ENCODE assay signal across 9 mouse cellular contexts in the genomic region with DNA sequence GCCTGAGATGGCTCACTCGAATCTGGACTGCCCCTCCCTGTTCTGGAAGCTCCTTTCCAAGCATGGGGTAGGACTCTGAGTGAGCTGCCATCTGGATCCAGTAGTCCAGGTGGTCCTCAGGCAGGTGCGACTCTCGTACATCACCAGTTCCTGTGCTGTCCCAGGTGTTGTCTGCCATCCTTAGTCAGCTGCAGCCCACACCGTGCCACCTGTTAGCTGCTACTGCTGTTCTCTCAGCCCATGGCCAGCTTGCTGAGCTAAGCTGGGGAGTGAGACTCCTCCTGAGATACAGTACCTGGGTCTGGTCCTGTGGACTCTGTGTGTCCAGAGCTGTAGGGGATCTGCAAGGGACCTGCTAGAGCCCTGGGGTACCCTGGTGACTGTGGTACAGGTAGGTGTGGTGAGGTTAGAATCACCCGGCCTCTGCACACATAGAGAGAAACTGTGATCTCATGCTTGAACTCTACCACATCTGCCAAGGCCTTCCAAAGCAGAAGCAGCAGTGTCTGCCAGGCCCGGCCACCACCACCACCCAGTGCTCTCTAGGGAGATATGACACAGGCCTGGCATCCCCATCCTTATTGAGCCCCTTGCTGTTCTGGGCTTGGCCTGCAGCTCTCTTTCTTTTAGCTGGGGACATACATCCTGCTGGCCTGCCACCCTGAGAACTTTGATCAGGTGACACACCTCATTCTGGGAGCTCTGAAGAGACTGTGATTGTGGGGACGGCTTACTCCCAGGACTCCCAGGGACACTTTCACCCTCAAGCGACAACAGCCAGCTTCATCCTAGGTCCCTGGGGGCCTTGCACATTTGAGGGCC. TPM values are rescaled to one million over a fixed set of nuclear protein-coding genes. Genes with fewer than 3 reads are reported as not detected.
DNase-seq lines count a peak whose midpoint lies in the region; ATAC-seq and TF ChIP-seq lines count a peak whose summit lies in the region.
"Had no signal": no experiment of that assay in that cellular context is flagged by ENCODE, and none has a peak within 500 bp of the region (broad histone marks: within the 10 kb centered on the region; RNA-seq: fewer than 3 reads in every experiment).

No protein-coding gene starts in this region.

- no peak overlapping the region for H3K4me3 ChIP-seq in lung, embryonic 14.5 days (ENCODE audit: low read depth, low read length)
- no peak overlapping the region for H3K4me3 ChIP-seq in lung, adult 2 months (replicated peaks; ENCODE audit: extremely low read depth, low read depth, low read length)
- H3K4me3 ChIP-seq in embryonic facial prominence, embryonic 11.5 days (ENCODE audit: low read depth, low read length): no peak overlapping the region
- H3K4me3 ChIP-seq in intestine, embryonic 14.5 days (ENCODE audit: low read depth, low read length): no peak overlapping the region
- H3K4me3 ChIP-seq in olfactory bulb, adult 2 months (ENCODE audit: insufficient read depth, low read depth, low read length): no peak overlapping the region
- no peak overlapping the region for H3K4me3 ChIP-seq in kidney, embryonic 14.5 days (ENCODE audit: low read length)

- H3K9me3 ChIP-seq in lung, embryonic 14.5 days (ENCODE audit: low read depth, low read length): no peaks in the 10 kb centered on the region
- no peaks in the 10 kb centered on the region for H3K9me3 ChIP-seq in embryonic facial prominence, embryonic 11.5 days (replicated peaks; ENCODE audit: control insufficient read depth, low read length)
- no peaks in the 10 kb centered on the region for H3K9me3 ChIP-seq in intestine, embryonic 14.5 days (ENCODE audit: control insufficient read depth, low read length)
- H3K9me3 ChIP-seq in kidney, embryonic 14.5 days (ENCODE audit: control insufficient read depth, low read length): no peaks in the 10 kb centered on the region

- H3K27ac ChIP-seq in lung, embryonic 14.5 days (ENCODE audit: low read depth): peak overlapping the region; percentile 67; the same call in 1 of the 2 replicates
- peak overlapping the region; percentile 39; the same call in 1 of the 2 replicates for H3K27ac ChIP-seq in embryonic facial prominence, embryonic 11.5 days (replicated peaks; ENCODE audit: low read depth, low read length)
- peak overlapping the region; percentile 69 for H3K27ac ChIP-seq in intestine, embryonic 14.5 days (ENCODE audit: low read depth)
- H3K27ac ChIP-seq in olfactory bulb, adult 2 months (ENCODE audit: insufficient read depth, low read depth, low read length): 0 out of 2 replicates have a peak overlapping the region, but pooled peaks have one; percentile 4
- no peak overlapping the region for H3K27ac ChIP-seq in kidney, embryonic 14.5 days (ENCODE audit: low read depth, low read length)

- no peak for ATAC-seq in lung, embryonic 14.5 days (ENCODE audit: insufficient read depth)
- no peak for ATAC-seq in embryonic facial prominence, embryonic 11.5 days (replicated peaks; ENCODE audit: insufficient number of reproducible peaks, low FRiP score, low TSS enrichment, low read depth)
- no peak for ATAC-seq in intestine, embryonic 14.5 days (replicated peaks; ENCODE audit: low FRiP score, low TSS enrichment, low read depth)
- ATAC-seq in kidney, embryonic 14.5 days (ENCODE audit: low FRiP score, low TSS enrichment): no peak

- peaks cover 11% of the 10 kb centered on the region for H3K36me3 ChIP-seq in lung, embryonic 14.5 days (ENCODE audit: insufficient read depth)
- no peaks in the 10 kb centered on the region; the same call in none of the 2 replicates for H3K36me3 ChIP-seq in embryonic facial prominence, embryonic 11.5 days (replicated peaks; ENCODE audit: control insufficient read depth, insufficient read depth, low read depth, low read length)
- H3K36me3 ChIP-seq in intestine, embryonic 14.5 days (ENCODE audit: control insufficient read depth, insufficient read depth, low read length): peaks cover 16% of the 10 kb centered on the region
- peaks cover 10% of the 10 kb centered on the region for H3K36me3 ChIP-seq in kidney, embryonic 14.5 days (ENCODE audit: control insufficient read depth, insufficient read depth, low read length)

- H3K4me1 ChIP-seq in lung, embryonic 14.5 days (ENCODE audit: insufficient read depth): peaks cover 30% of the 10 kb centered on the region
- H3K4me1 ChIP-seq in lung, adult 2 months (ENCODE audit: control insufficient read depth, insufficient read depth, low read length): peaks cover 19% of the 10 kb centered on the region
- H3K4me1 ChIP-seq in embryonic facial prominence, embryonic 11.5 days (ENCODE audit: control insufficient read depth, insufficient read depth, low read length): peaks cover 15% of the 10 kb centered on the region
- peaks cover 64% of the 10 kb centered on the region for H3K4me1 ChIP-seq in intestine, embryonic 14.5 days (replicated peaks; ENCODE audit: control insufficient read depth, insufficient read depth, low read length)
- peaks cover 70% of the 10 kb centered on the region for H3K4me1 ChIP-seq in olfactory bulb, adult 2 months (ENCODE audit: control insufficient read depth, insufficient read depth, low read length)
- H3K4me1 ChIP-seq in kidney, embryonic 14.5 days (ENCODE audit: control insufficient read depth, insufficient read depth, low read length): peaks cover 36% of the 10 kb centered on the region

- H3K9ac ChIP-seq in lung, embryonic 14.5 days: no peak overlapping the region
- no peak overlapping the region for H3K9ac ChIP-seq in embryonic facial prominence, embryonic 11.5 days (replicated peaks; ENCODE audit: low read length)
- H3K9ac ChIP-seq in intestine, embryonic 14.5 days (ENCODE audit: low read length): no peak overlapping the region
- H3K9ac ChIP-seq in kidney, embryonic 14.5 days (ENCODE audit: low read depth, low read length): no peak overlapping the region

- no peak for DNase-seq in lung, embryonic 14.5 days
- DNase-seq in lung, adult 2 months: no peak
- DNase-seq in embryonic facial prominence, embryonic 11.5 days (ENCODE audit: low spot score): no peak
- DNase-seq in intestine, embryonic 14.5 days (ENCODE audit: low spot score): no peak
- DNase-seq in adrenal gland, postnatal 25 days: no peak
- DNase-seq in lung, postnatal 10 days: no peak
- DNase-seq: liver had no signal

- H3K4me2 ChIP-seq in lung, embryonic 14.5 days: no peak overlapping the region
- H3K4me2 ChIP-seq in embryonic facial prominence, embryonic 11.5 days (ENCODE audit: low read depth, low read length): no peak overlapping the region
- no peak overlapping the region for H3K4me2 ChIP-seq in intestine, embryonic 14.5 days (ENCODE audit: low read length)
- no peak overlapping the region for H3K4me2 ChIP-seq in kidney, embryonic 14.5 days (replicated peaks; ENCODE audit: low read depth, low read length)

- H3K27me3 ChIP-seq in lung, embryonic 14.5 days (ENCODE audit: insufficient read depth, low read length): no peaks in the 10 kb centered on the region
- no peaks in the 10 kb centered on the region for H3K27me3 ChIP-seq in embryonic facial prominence, embryonic 11.5 days (ENCODE audit: control insufficient read depth, insufficient read depth, low read length)
- H3K27me3 ChIP-seq in intestine, embryonic 14.5 days (replicated peaks; ENCODE audit: control insufficient read depth, insufficient read depth, low read length): no peaks in the 10 kb centered on the region
- H3K27me3 ChIP-seq in kidney, embryonic 14.5 days (ENCODE audit: control insufficient read depth, insufficient read depth, low read length): no peaks in the 10 kb centered on the region

- TF ChIP-seq CTCF in lung, embryonic 14.5 days (IDR thresholded peaks at IDR 0.05; ENCODE audit: low read depth): no peak
- no peak for TF ChIP-seq CTCF in lung, adult 2 months (IDR thresholded peaks at IDR 0.05; ENCODE audit: insufficient read depth, low read length)
- no peak for TF ChIP-seq CTCF in olfactory bulb, adult 2 months (IDR thresholded peaks at IDR 0.05; ENCODE audit: insufficient read depth, low read depth, low read length)

- 73% methylated on average over 8 of the region's 8 CpGs for WGBS in lung, embryonic 14.5 days
- 70% methylated on average over 8 of the region's 8 CpGs for WGBS in lung, adult 2 months
- 82% methylated on average over 8 of the region's 8 CpGs for WGBS in embryonic facial prominence, embryonic 11.5 days
- 78% methylated on average over 8 of the region's 8 CpGs for WGBS in intestine, embryonic 14.5 days
- 62% methylated on average over 8 of the region's 8 CpGs for WGBS in olfactory bulb, adult 2 months
- WGBS in kidney, embryonic 14.5 days: 81% methylated on average over 8 of the region's 8 CpGs

- TF ChIP-seq POLR2A in lung, adult 2 months (IDR thresholded peaks at IDR 0.05; ENCODE audit: borderline replicate concordance, extremely low read depth, low read depth, low read length): no peak
- no peak for TF ChIP-seq POLR2A in olfactory bulb, adult 2 months (IDR thresholded peaks at IDR 0.05; ENCODE audit: insufficient read depth, low read depth, low read length)

RNA-seq across cellular contexts. Expression of a gene that starts 25.0 kb away (rescaled TPM):
- not detected in 2 replicates for polyA plus RNA-seq in lung, embryonic 14.5 days (2014; fragmentation: Nextera tagmentation; extraction: Ambion mirVana)
- polyA plus RNA-seq in lung, adult 2 months (2012; rRNA removed): 0.12 and 3.3 TPM in 2 replicates
- not detected in 2 replicates for polyA plus RNA-seq in embryonic facial prominence, embryonic 11.5 days (2014; fragmentation: Nextera tagmentation; extraction: Ambion mirVana)
- polyA plus RNA-seq in intestine, embryonic 14.5 days (2014; fragmentation: Nextera tagmentation; extraction: Ambion mirVana): 67.3 TPM in 1 of 2 replicates, not detected in the other
- polyA plus RNA-seq in olfactory bulb, adult 2 months (2012; ENCODE audit: insufficient read depth, insufficient read length, low replicate concordance, missing spikeins): not detected in 2 replicates
- total RNA-seq in adrenal gland, postnatal 25 days (2021): 0.24 TPM in 1 of 2 replicates, not detected in the other
- not detected in 2 replicates for polyA plus RNA-seq in kidney, embryonic 14.5 days (2014; fragmentation: Nextera tagmentation; extraction: Ambion mirVana)

RNA-seq across cellular contexts. Expression of a gene that starts 25.3 kb away (rescaled TPM):
- 34.3 and 34.7 TPM in 2 replicates for polyA plus RNA-seq in lung, embryonic 14.5 days (2014; fragmentation: Nextera tagmentation; extraction: Ambion mirVana)
- polyA plus RNA-seq in lung, adult 2 months (2012; rRNA removed): 83.5 and 84.1 TPM in 2 replicates
- polyA plus RNA-seq in embryonic facial prominence, embryonic 11.5 days (2014; fragmentation: Nextera tagmentation; extraction: Ambion mirVana): 41.7 and 44.8 TPM in 2 replicates
- 38.7 and 40.6 TPM in 2 replicates for polyA plus RNA-seq in intestine, embryonic 14.5 days (2014; fragmentation: Nextera tagmentation; extraction: Ambion mirVana)
- not detected in 2 replicates for polyA plus RNA-seq in olfactory bulb, adult 2 months (2012; ENCODE audit: insufficient read depth, insufficient read length, low replicate concordance, missing spikeins)
- 32.6 and 40.3 TPM in 2 replicates for total RNA-seq in adrenal gland, postnatal 25 days (2021)
- polyA plus RNA-seq in kidney, embryonic 14.5 days (2014; fragmentation: Nextera tagmentation; extraction: Ambion mirVana): 23.7 and 26.6 TPM in 2 replicates

RNA-seq across cellular contexts. Expression of a gene that starts 32.3 kb away (rescaled TPM):
- polyA plus RNA-seq in lung, embryonic 14.5 days (2014; fragmentation: Nextera tagmentation; extraction: Ambion mirVana): 1.2 and 2.4 TPM in 2 replicates
- polyA plus RNA-seq in lung, adult 2 months (2012; rRNA removed): 1.1 TPM in 2 replicates
- polyA plus RNA-seq in embryonic facial prominence, embryonic 11.5 days (2014; fragmentation: Nextera tagmentation; extraction: Ambion mirVana): 0.68 TPM in 1 of 2 replicates, not detected in the other
- 6.4 and 15.5 TPM in 2 replicates for polyA plus RNA-seq in intestine, embryonic 14.5 days (2014; fragmentation: Nextera tagmentation; extraction: Ambion mirVana)
- polyA plus RNA-seq in olfactory bulb, adult 2 months (2012; ENCODE audit: insufficient read depth, insufficient read length, low replicate concordance, missing spikeins): not detected in 2 replicates
- 3.4 TPM in 1 of 2 replicates, not detected in the other for total RNA-seq in adrenal gland, postnatal 25 days (2021)
- polyA plus RNA-seq in kidney, embryonic 14.5 days (2014; fragmentation: Nextera tagmentation; extraction: Ambion mirVana): 2.7 and 9.9 TPM in 2 replicates

RNA-seq across cellular contexts. Expression of a gene that starts 41.5 kb away (rescaled TPM):
- polyA plus RNA-seq in lung, embryonic 14.5 days (2014; fragmentation: Nextera tagmentation; extraction: Ambion mirVana): 0.41 and 0.76 TPM in 2 replicates
- 5.1 and 5.6 TPM in 2 replicates for polyA plus RNA-seq in lung, adult 2 months (2012; rRNA removed)
- polyA plus RNA-seq in embryonic facial prominence, embryonic 11.5 days (2014; fragmentation: Nextera tagmentation; extraction: Ambion mirVana): not detected in 2 replicates
- 4.7 and 5.2 TPM in 2 replicates for polyA plus RNA-seq in intestine, embryonic 14.5 days (2014; fragmentation: Nextera tagmentation; extraction: Ambion mirVana)
- not detected in 2 replicates for polyA plus RNA-seq in olfactory bulb, adult 2 months (2012; ENCODE audit: insufficient read depth, insufficient read length, low replicate concordance, missing spikeins)
- 2.1 and 3.2 TPM in 2 replicates for total RNA-seq in adrenal gland, postnatal 25 days (2021)
- 2.7 and 3.5 TPM in 2 replicates for polyA plus RNA-seq in kidney, embryonic 14.5 days (2014; fragmentation: Nextera tagmentation; extraction: Ambion mirVana)

RNA-seq across cellular contexts. Expression of a gene that starts 45.3 kb away (rescaled TPM):
- polyA plus RNA-seq in lung, embryonic 14.5 days (2014; fragmentation: Nextera tagmentation; extraction: Ambion mirVana): 33.9 and 41.9 TPM in 2 replicates
- polyA plus RNA-seq in lung, adult 2 months (2012; rRNA removed): 21.6 and 27.3 TPM in 2 replicates
- 38.5 and 38.8 TPM in 2 replicates for polyA plus RNA-seq in embryonic facial prominence, embryonic 11.5 days (2014; fragmentation: Nextera tagmentation; extraction: Ambion mirVana)
- polyA plus RNA-seq in intestine, embryonic 14.5 days (2014; fragmentation: Nextera tagmentation; extraction: Ambion mirVana): 30.4 and 30.5 TPM in 2 replicates
- polyA plus RNA-seq in olfactory bulb, adult 2 months (2012; ENCODE audit: insufficient read depth, insufficient read length, low replicate concordance, missing spikeins): not detected in 2 replicates
- 22.3 and 24.4 TPM in 2 replicates for total RNA-seq in adrenal gland, postnatal 25 days (2021)
- polyA plus RNA-seq in kidney, embryonic 14.5 days (2014; fragmentation: Nextera tagmentation; extraction: Ambion mirVana): 31.1 and 35.8 TPM in 2 replicates
